Mouse (Mus musculus) liver, embryonic 15.5 days (tissue): ENCODE data around the gene Ess2. TPM values are rescaled to one million over a fixed set of nuclear protein-coding genes. Genes with fewer than 3 reads are reported as not detected.

Experiments
- ATAC-seq: fragments of 200-750 bp; cut with Nextera tagmentation; 2 replicates; pipeline ENCODE4 v1.8.0; 2017; ENCODE audit warnings: moderate number of reproducible peaks, mild to moderate bottlenecking, moderate library complexity; ENCODE audit not compliant: insufficient read depth
- H3K27ac ChIP-seq: fragments of 300-500 bp; sonication (generic); replicated peaks from 2 replicates; pipeline ENCODE4 v1.5.1; 2015; ENCODE audit warnings: mild to moderate bottlenecking, inconsistent platforms
- H3K27me3 ChIP-seq: fragments of 300-500 bp; sonication (generic); 2 replicates; pipeline ENCODE4 v1.6.1; 2015; ENCODE audit warnings: mild to moderate bottlenecking, inconsistent platforms
- H3K36me3 ChIP-seq: fragments of 300-500 bp; sonication (generic); replicated peaks from 2 replicates; pipeline ENCODE4 v1.6.1; 2015; ENCODE audit warnings: moderate library complexity, mild to moderate bottlenecking, inconsistent platforms
- H3K4me1 ChIP-seq: fragments of 300-500 bp; sonication (generic); replicated peaks from 2 replicates; pipeline ENCODE4 v1.6.1; 2015; ENCODE audit warnings: inconsistent platforms
- H3K4me2 ChIP-seq: fragments of 300-500 bp; sonication (generic); 2 replicates; pipeline ENCODE4 v1.6.1; 2015; ENCODE audit warnings: moderate library complexity, mild to moderate bottlenecking, inconsistent platforms
- H3K4me3 ChIP-seq: fragments of 300-500 bp; sonication (generic); replicated peaks from 2 replicates; pipeline ENCODE4 v1.5.1; 2015; ENCODE audit warnings: mild to moderate bottlenecking, inconsistent platforms
- H3K9ac ChIP-seq: fragments of 300-500 bp; sonication (generic); 2 replicates; pipeline ENCODE4 v1.6.1; 2015; ENCODE audit warnings: moderate library complexity, mild to moderate bottlenecking, inconsistent platforms
- H3K9me3 ChIP-seq: fragments of 300-500 bp; sonication (generic); replicated peaks from 2 replicates; pipeline ENCODE4 v1.6.1; 2016; ENCODE audit warnings: inconsistent platforms
- WGBS: fragments of 180-500 bp; shearing (Covaris S2); methylation state at CpG from one replicate; pipeline ENCODE4 v1.1.7; 2015; ENCODE audit warnings: mixed read lengths; ENCODE audit not compliant: insufficient replicate concordance; 5-methylcytosine and 5-hydroxymethylcytosine counted together
- polyA plus RNA-seq: library from polyadenylated mRNA; unstranded; fragments of >200 nt; fragmentation: Nextera tagmentation; extraction: Ambion mirVana; gene quantifications from 2 replicates; pipeline ENCODE4 v1.2.1, GENCODE M21; 2015

Ess2 gene
- polyA plus RNA-seq, 1 experiment from 2014 or later = 9.9 TPM

DNA sequence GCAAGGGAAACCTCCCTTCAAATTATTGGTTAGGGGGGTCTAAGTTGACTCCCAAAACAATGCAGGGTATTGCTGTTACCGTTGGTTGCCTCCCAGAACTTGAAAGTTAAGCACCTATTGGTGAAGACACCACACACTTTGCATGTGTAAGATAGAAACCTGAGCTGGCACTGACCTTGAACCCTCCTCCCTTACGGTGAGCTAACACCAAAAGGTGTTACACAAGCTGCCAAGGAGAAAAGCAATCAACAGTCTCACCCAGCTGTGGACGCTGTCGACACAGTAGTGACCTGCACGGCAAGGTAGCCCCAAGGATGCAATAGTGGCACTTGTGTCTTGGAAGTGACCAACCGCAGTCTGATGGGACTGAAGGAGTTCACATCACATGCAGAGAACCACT is 27.0 kb downstream of the Ess2 start:
- WGBS = 76% methylated on average over 6 of the region's 6 CpGs

DNA sequence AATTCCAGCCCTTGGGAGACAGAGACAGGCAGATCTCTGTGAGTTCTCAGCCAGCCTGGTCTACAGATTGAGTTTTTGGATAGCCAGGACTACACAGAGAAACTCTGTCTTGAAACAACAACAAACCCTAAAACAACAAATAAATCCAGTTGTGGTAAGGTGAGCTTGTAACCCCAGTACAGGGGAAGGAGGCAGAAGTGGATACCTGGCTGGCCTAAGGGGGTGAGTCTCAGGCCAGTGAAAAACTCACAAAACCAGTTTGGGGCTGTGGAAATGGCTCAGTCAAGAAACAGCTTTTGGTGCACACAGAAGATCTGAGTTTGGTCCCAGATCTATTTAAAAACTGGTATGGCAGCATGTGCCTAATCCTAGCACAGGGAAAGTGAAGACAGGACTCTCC is 29.0 kb downstream of the Ess2 start:
- no peak overlapping the region for H3K4me2 ChIP-seq
- peaks cover 20% of the 10 kb centered on the region; the same call in 1 of the 2 replicates for H3K36me3 ChIP-seq
- H3K9ac ChIP-seq = no peak overlapping the region
- H3K9me3 ChIP-seq = no peaks in the 10 kb centered on the region
- no peaks in the 10 kb centered on the region for H3K27me3 ChIP-seq
- no peak overlapping the region for H3K27ac ChIP-seq
- H3K4me1 ChIP-seq = peaks cover 38% of the 10 kb centered on the region
- no peak for ATAC-seq
- no peak overlapping the region for H3K4me3 ChIP-seq

More for the DNA sequence above, 27.0 kb downstream of the Ess2 start:
- Histone ChIP-seq H3K4me3 (no peak overlapping the region), H3K4me2 (no peak overlapping the region), H3K27ac (no peak overlapping the region), H3K36me3 (peaks cover 20% of the 10 kb centered on the region; the same call in 1 of the 2 replicates), H3K9ac (no peak overlapping the region), H3K4me1 (peaks cover 38% of the 10 kb centered on the region), H3K27me3 (no peaks in the 10 kb centered on the region), H3K9me3 (no peaks in the 10 kb centered on the region)
- ATAC-seq = no peak

DNA sequence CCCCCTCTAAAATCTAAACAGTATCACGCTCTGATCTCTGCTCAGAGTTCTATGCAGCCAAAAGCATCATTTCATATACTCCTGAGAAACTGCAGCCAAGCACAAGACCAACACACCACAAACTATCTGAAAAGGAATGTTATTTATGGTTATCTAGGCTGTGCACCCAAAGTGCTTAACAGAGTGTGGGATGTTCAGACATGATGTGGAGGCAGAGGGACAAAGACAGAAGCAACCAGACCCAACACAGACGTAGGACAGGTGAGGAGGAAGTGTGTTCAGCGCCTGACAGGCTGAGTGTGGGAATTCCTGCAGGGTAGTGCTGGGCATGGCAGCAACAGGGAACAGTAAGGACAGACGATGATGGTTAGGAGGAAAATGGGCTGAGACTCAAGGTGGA is 31.6 kb downstream of the Ess2 start:
- no peak for ATAC-seq
- 77% methylated on average over 4 of the region's 4 CpGs for WGBS
- H3K27me3 ChIP-seq = no peaks in the 10 kb centered on the region
- no peak overlapping the region for H3K4me2 ChIP-seq
- H3K36me3 ChIP-seq = peaks cover 22% of the 10 kb centered on the region; the same call in 1 of the 2 replicates
- no peak overlapping the region for H3K27ac ChIP-seq
- peaks cover 33% of the 10 kb centered on the region for H3K4me1 ChIP-seq
- no peak overlapping the region for H3K4me3 ChIP-seq
- no peak overlapping the region for H3K9ac ChIP-seq
- H3K9me3 ChIP-seq = no peaks in the 10 kb centered on the region

DNA sequence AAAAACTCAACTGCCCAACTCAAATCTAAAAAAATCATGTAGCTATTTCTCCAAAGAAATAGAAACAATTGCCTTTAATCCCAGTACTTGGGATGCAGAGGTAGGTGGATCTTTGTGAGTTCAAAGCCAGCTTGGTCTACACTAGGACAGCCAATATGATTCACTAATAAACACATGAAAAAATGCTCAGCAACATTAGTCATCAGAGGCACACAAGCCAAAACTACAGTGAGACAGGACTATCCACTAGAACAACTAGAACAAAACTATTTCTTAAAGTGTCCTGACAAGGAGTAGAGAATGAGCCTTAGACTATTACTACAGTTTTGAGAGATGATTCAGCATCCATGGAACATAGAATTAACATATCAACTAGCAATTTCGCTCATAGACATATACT is 35.1 kb downstream of the Ess2 start:
- H3K4me1 ChIP-seq = peaks cover 54% of the 10 kb centered on the region

DNA sequence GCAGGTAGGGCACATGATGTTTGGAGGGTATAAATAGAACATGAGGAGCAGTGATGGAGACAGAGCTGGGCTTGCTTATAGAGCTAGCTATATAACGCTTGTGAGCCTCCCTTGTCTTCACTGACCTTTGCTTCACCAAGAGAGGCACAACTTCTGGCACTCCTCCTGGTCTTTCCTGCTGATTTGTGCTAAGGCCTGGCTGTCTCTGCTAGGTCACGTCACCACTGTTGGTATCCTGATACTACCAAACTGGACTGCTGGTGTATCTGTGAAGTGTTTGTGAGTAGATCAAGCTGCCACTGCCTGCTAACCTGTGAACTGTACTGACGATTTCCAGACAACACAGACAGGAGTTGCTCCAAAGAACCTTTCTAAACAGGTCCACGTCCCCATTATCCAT is 36.0 kb downstream of the Ess2 start:
- Histone ChIP-seq H3K4me1 (peaks cover 56% of the 10 kb centered on the region), H3K27me3 (no peaks in the 10 kb centered on the region), H3K36me3 (peaks cover 21% of the 10 kb centered on the region), H3K9ac (no peak overlapping the region), H3K27ac (no peak overlapping the region), H3K4me2 (no peak overlapping the region), H3K4me3 (no peak overlapping the region), H3K9me3 (no peaks in the 10 kb centered on the region)
- 76% methylated on average over 4 of the region's 4 CpGs for WGBS
- no peak for ATAC-seq

More for the DNA sequence above, 35.1 kb downstream of the Ess2 start:
- Histone ChIP-seq H3K36me3 (peaks cover 15% of the 10 kb centered on the region), H3K4me3 (no peak overlapping the region), H3K27me3 (no peaks in the 10 kb centered on the region), H3K9me3 (no peaks in the 10 kb centered on the region), H3K4me2 (no peak overlapping the region), H3K27ac (no peak overlapping the region), H3K9ac (no peak overlapping the region)
- no peak for ATAC-seq
- WGBS = 76% methylated on average over 1 of the region's 1 CpGs

DNA sequence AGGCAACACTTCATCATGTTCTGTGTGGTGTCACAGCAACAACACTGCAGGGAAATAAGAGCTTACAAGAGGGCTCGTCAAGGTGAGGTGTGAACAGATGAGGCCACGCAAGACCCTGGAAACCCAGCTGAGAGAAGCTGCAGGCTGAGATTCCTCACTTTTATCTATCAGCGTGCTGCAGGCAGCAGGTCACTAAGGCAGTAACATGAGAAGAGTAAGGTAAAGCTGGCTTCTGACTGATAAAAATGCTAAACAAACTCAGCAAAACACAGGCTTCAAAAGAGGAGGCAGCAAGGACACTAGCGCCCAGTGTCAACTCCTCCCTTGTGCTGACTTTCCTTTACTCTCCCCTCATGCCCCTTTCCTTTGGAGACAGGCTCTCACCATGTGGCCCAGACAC is 38.2 kb downstream of the Ess2 start:
- H3K4me1 ChIP-seq = peaks cover 54% of the 10 kb centered on the region
- no peak overlapping the region for H3K4me3 ChIP-seq
- H3K9ac ChIP-seq = no peak overlapping the region
- H3K27ac ChIP-seq = no peak overlapping the region
- ATAC-seq = peak; percentile 33; the same call in 1 of the 2 replicates
- no peaks in the 10 kb centered on the region for H3K27me3 ChIP-seq
- H3K36me3 ChIP-seq = peaks cover 27% of the 10 kb centered on the region
- WGBS = 13% methylated on average over 4 of the region's 4 CpGs
- H3K4me2 ChIP-seq = peak overlapping the region; percentile 8; the same call in 1 of the 2 replicates
- no peaks in the 10 kb centered on the region for H3K9me3 ChIP-seq

DNA sequence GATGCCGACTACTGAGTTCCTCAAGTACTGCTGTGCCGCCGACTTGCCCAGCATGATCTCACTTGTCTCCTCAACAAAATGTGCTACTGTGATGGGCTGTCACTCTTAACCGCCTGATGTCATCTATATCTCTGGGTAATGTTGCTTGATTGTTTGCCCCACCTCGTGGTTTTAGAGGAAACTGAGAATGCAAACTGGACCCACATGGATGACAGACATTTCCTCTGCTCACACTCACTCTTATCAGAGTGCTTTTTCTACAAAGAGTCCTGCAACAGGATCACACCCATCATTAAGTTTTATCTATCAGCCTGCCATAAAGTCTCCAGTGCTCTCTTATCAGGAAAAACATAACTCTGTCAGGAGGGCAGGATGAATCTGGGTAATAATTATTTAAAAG is 39.9 kb downstream of the Ess2 start:
- no peak overlapping the region for H3K4me3 ChIP-seq
- H3K4me1 ChIP-seq = peaks cover 55% of the 10 kb centered on the region
- 0 out of 2 replicates have a peak overlapping the region, but pooled peaks have one; percentile 7 for H3K9ac ChIP-seq
- WGBS = 30% methylated on average over 5 of the region's 5 CpGs
- H3K9me3 ChIP-seq = no peaks in the 10 kb centered on the region
- no peak overlapping the region for H3K27ac ChIP-seq
- no peaks in the 10 kb centered on the region for H3K27me3 ChIP-seq
- no peak overlapping the region for H3K4me2 ChIP-seq
- ATAC-seq = peak; percentile 64
- peaks cover 27% of the 10 kb centered on the region for H3K36me3 ChIP-seq

DNA sequence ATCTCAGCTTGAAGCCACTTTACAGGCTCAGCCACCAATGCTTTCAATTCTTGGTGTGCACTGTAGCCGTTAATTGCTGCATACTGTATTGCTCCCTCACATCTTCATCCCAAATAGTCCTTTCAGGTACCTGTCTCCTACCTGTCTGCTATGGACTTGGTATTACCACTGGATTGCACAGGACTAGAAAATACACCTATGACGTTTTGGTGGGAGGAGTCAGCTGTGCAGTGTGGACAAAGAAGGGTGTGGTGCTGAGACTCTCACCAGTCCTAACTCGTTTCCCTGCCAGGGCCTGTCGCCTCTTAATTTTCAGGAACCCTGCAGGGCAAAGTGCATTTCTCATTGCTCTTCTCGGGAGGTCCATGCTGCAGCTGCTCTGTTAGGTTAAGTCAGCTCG is 45.4 kb downstream of the Ess2 start:
- H3K36me3 ChIP-seq = peaks cover 20% of the 10 kb centered on the region
- ATAC-seq = no peak
- no peaks in the 10 kb centered on the region for H3K27me3 ChIP-seq
- peaks cover 13% of the 10 kb centered on the region for H3K4me1 ChIP-seq
- no peak overlapping the region for H3K9ac ChIP-seq
- no peak overlapping the region for H3K27ac ChIP-seq
- no peaks in the 10 kb centered on the region for H3K9me3 ChIP-seq
- WGBS = 53% methylated on average over 6 of the region's 6 CpGs
- no peak overlapping the region for H3K4me3 ChIP-seq
- H3K4me2 ChIP-seq = no peak overlapping the region

DNA sequence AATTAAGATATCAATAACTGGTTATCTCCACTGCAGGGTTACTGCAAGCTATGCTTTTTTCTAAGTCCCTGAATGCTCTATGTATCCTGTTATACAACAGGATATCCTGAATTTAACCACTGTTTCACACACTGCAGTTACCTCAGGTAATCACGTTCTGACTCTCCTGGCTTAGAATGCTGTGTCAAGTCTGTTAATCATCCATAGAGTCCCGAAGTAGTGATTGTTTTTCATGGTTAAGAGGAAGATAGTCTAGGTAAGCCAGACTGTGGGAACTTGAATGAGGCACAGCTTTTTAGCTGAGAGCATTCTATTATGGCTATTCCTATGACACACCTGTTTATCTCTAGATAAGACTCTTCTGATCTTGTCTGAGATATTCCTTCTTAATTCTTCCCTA is 45.9 kb downstream of the Ess2 start:
- no peak overlapping the region for H3K4me3 ChIP-seq
- no peak for ATAC-seq
- peaks cover 20% of the 10 kb centered on the region for H3K36me3 ChIP-seq
- H3K9me3 ChIP-seq = no peaks in the 10 kb centered on the region
- H3K27me3 ChIP-seq = no peaks in the 10 kb centered on the region
- no peak overlapping the region for H3K4me2 ChIP-seq
- no peak overlapping the region for H3K27ac ChIP-seq
- 52% methylated on average over 2 of the region's 2 CpGs for WGBS
- peaks cover 8% of the 10 kb centered on the region for H3K4me1 ChIP-seq
- H3K9ac ChIP-seq = no peak overlapping the region

DNA sequence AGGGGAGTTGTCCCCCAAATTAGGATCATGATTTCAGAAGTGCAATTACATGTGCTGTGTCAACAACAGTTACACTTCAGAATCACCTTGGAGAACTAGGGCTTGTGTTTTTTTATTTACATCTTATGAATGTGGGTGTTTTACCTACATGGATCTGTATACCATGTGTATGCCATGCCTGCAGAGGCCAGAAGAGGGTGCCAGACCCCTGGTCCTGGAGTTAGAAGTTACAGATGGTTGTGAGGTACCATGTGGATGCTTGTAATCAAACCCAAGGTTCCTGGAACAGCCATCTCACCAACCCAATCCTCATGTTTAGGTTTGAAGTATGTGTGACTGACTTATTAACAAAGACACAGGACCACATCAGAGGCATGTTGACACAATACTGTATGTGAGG is 52.6 kb downstream of the Ess2 start:
- no peaks in the 10 kb centered on the region for H3K4me1 ChIP-seq
- peaks cover 67% of the 10 kb centered on the region for H3K36me3 ChIP-seq
- no peak overlapping the region for H3K27ac ChIP-seq
- no peaks in the 10 kb centered on the region for H3K9me3 ChIP-seq
- ATAC-seq = no peak
- no peak overlapping the region for H3K4me3 ChIP-seq
- H3K4me2 ChIP-seq = no peak overlapping the region
- H3K27me3 ChIP-seq = no peaks in the 10 kb centered on the region
- H3K9ac ChIP-seq = no peak overlapping the region

DNA sequence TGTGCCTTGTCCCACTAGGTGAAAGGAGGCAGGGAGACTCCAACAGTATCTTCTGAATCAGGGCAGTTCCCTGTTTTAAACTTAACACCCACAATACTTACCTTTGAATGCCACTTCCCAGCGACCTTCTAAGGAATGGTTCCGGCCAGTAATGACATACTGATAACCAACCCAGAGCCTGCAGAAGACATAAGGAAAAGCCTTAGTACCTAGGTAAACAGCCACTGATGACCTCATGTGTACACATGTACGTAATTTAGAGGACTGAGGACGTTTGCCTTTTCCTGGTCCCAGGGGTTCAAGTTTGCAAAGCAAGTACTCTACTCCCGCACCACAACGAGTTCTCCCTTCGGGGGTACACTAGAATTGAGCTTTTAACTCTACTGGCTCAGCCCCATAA is 54.0 kb downstream of the Ess2 start:
- Histone ChIP-seq H3K4me1 (no peaks in the 10 kb centered on the region), H3K4me2 (no peak overlapping the region), H3K4me3 (no peak overlapping the region), H3K36me3 (peaks cover 78% of the 10 kb centered on the region), H3K9me3 (no peaks in the 10 kb centered on the region), H3K27ac (no peak overlapping the region), H3K9ac (no peak overlapping the region), H3K27me3 (no peaks in the 10 kb centered on the region)
- WGBS = 81% methylated on average over 7 of the region's 7 CpGs
- ATAC-seq = no peak

DNA sequence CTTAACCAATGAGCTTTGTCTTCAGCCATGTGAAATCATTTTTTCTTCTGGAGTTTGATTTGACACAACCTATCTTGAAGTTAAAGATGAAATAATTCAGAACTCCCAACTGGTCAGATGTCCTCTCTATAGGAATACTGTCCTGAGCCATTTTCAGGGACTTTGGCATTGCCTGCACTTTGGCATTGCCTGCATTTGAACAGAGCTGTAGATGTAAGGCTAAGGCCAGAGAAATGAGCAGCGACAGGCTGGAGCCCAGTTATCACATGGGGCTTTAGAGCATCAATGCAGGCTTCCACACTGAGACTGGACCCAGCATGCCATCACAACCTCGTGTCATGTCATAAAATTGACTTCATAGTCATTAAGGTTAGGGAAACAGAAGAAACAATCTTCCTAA is 57.9 kb downstream of the Ess2 start:
- H3K36me3 ChIP-seq = peaks cover 89% of the 10 kb centered on the region
- no peaks in the 10 kb centered on the region for H3K9me3 ChIP-seq
- WGBS = 82% methylated on average over 2 of the region's 2 CpGs
- H3K4me1 ChIP-seq = no peaks in the 10 kb centered on the region
- H3K27me3 ChIP-seq = no peaks in the 10 kb centered on the region
- no peak overlapping the region for H3K4me2 ChIP-seq
- H3K9ac ChIP-seq = no peak overlapping the region
- H3K27ac ChIP-seq = no peak overlapping the region
- H3K4me3 ChIP-seq = no peak overlapping the region
- ATAC-seq = no peak
